Mouse (Mus musculus) heart, adult 2 months (tissue): ENCODE measurements around the gene Farp2. TPM values are rescaled to one million over a fixed set of nuclear protein-coding genes. Genes with fewer than 3 reads are reported as not detected.

Experiments
- DNase-seq, 2 experiments: peaks; one replicate each; pipeline ENCODE4 v3.0.0; 2021
- H3K27ac ChIP-seq: fragments of 200-600 bp; 2 replicates; pipeline ENCODE4 v1.8.1; 2022
- H3K27me3 ChIP-seq: fragments of 200-500 bp; 2 replicates; pipeline ENCODE4 v1.6.1; 2012; ENCODE audit warnings: mild to moderate bottlenecking, low read length, inconsistent platforms, mixed read lengths; ENCODE audit not compliant: control insufficient read depth, insufficient read depth
- H3K36me3 ChIP-seq: fragments of 200-500 bp; 2 replicates; pipeline ENCODE4 v1.6.1; 2012; ENCODE audit warnings: low read length, inconsistent platforms; ENCODE audit not compliant: control insufficient read depth, insufficient read depth
- H3K4me1 ChIP-seq: fragments of 200-500 bp; 2 replicates; pipeline ENCODE4 v1.6.1; 2011; ENCODE audit warnings: low read length; ENCODE audit not compliant: control insufficient read depth, insufficient read depth
- H3K4me3 ChIP-seq: fragments of 200-600 bp; 2 replicates; pipeline ENCODE4 v1.8.1; 2022
- H3K79me2 ChIP-seq: fragments of 200-500 bp; replicated peaks from 2 replicates; pipeline ENCODE4 v1.6.1; 2012; ENCODE audit warnings: mild to moderate bottlenecking, inconsistent platforms, low read length, moderate library complexity, mixed read lengths; ENCODE audit not compliant: control insufficient read depth, insufficient read depth
- H3K9ac ChIP-seq: fragments of 200-500 bp; 2 replicates; pipeline ENCODE4 v1.6.1; 2012; ENCODE audit warnings: low read depth, mild to moderate bottlenecking, control low read depth, inconsistent platforms, low read length, mixed read lengths
- CTCF ChIP-seq: fragments of 200-600 bp; IDR thresholded peaks from 2 replicates; pipeline ENCODE4 v1.8.1; 2022; ENCODE audit warnings: antibody characterized with exemption, mild to moderate bottlenecking, moderate library complexity
- EP300 ChIP-seq: fragments of 200-500 bp; IDR thresholded peaks from 2 replicates; pipeline ENCODE4 v1.6.1; 2011; ENCODE audit warnings: low read depth, low read length, control low read depth; ENCODE audit not compliant: insufficient read depth
- POLR2A ChIP-seq: fragments of 200-500 bp; IDR thresholded peaks from 2 replicates; pipeline ENCODE4 v1.6.1; 2011; ENCODE audit warnings: mild to moderate bottlenecking, low read depth, low read length, control low read depth; ENCODE audit not compliant: insufficient read depth
- WGBS: fragments of 180-500 bp; shearing (Covaris S2); methylation state at CpG from one replicate; pipeline ENCODE4 v1.1.7; 2018; 5-methylcytosine and 5-hydroxymethylcytosine counted together
- intact Hi-C: fragments of 180-260 bp; cut with DNase I; formaldehyde crosslinking; loops from one replicate; pipeline ENCODE4 v1.15.1; 2025
- long read RNA-seq: library from polyadenylated mRNA; stranded (forward); transcript quantifications from one replicate; pipeline ENCODE4 v2.0.0, GENCODE M21; 2021
- polyA plus RNA-seq: library from polyadenylated mRNA; depleted of rRNA; stranded (reverse); fragments of >200 nt; gene quantifications from 2 replicates; pipeline ENCODE4 v1.2.3, GENCODE M21; 2012; rRNA removed
- total RNA-seq, 2 experiments: library from RNA; stranded (reverse); gene quantifications; 2 replicates each; pipeline ENCODE4 v1.2.3; 2021

Farp2 gene
- total RNA-seq (10 to 100 TPM; 18.5 to 21.5 TPM), polyA plus RNA-seq (6.6 and 13.0 TPM in 2 replicates)
- long read RNA-seq, transcript Farp2-201 (27 exons, 3,937 nt) = major isoform, 14 of 17 reads
- long read RNA-seq, partial matches to known transcripts = 3 of 17 reads
- long read RNA-seq, other reads (novel, unspliced or antisense) = 0 of 17 reads

DNA sequence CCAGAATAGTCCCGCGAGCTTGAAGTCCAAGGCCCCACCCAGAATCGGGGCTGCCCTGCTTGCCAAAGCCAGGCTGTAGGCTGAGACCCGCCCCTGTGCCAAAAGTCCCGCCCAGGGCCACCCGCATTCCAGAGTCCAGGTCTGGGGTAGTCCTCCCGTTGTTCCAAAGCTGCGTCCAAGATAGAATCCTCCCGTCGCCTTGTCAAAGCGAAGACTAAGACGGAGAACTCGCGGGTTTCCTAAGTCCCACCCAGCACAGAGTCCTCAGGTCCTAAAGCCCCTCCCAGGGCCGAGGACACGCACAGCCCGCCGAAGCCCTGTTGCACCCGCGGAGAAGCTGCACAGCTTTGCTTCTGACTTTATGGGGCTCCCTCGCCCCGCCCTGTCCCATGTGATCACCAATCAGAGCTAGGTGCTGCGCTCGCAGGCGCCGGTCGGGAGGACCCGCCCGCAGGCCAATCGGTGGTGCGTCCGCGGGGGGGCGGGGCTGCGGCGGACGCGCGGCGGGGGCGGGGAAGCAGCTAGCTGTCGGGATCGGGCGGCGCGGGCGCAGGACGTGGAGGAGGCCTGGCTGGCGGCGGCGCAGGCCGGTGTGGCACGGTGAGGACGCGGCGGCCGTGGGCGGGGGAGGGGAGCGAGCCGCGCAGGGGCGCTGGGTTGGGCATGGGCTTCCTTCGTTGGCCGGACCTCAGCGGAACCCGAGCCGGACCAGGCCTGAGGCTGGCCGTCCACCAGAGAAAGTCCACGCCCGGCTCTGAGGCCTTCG is at the start of gene Farp2:
Gene Farp2 (plus strand): TSS at position 495 of the 766 bp plus-strand sequence.
- TF ChIP-seq EP300 (no peak), POLR2A (peak; percentile 94), CTCF (no peak)
- Histone ChIP-seq H3K4me1 (peaks cover 2% of the 10 kb centered on the region; the same call in 1 of the 2 replicates), H3K9ac (peak within 1 kb of the TSS; percentile 82), H3K4me3 (peak within 1 kb of the TSS; percentile 76), H3K36me3 (no peaks in the 10 kb centered on the region), H3K79me2 (peaks cover 4% of the 10 kb centered on the region), H3K27ac (peak within 1 kb of the TSS; percentile 82), H3K27me3 (no peaks in the 10 kb centered on the region)
- intact Hi-C loops = loop anchor here (1.0 to 5.0 kb wide), 5 partner anchors 33 to 291 kb away; partner anchors contain the start of genes Dtymk, Hdlbp and Ing5
- WGBS = 1% methylated on average over 68 of the region's 71 CpGs
- peak; percentile 95 to 98 for DNase-seq

DNA sequence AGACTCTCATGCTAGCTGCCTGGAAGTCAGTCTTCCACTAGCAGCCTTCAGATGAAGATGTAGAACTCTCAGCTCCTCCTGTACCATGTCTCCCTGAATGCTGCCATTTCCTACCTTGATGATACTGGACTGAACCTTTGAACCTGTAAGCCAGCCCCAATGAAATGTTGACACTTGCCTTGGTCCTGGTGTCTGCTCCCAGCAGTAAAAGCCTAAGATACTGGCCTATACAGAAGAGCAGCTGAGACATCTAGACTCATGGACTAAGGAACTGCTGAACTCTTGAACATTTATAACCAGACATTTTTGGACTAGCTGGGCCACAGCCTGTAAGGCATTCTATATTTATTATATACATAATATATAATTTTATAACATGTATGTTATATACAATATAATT is 46.8 kb upstream of the Farp2 start:
- intact Hi-C loops = no loop called here
- Histone ChIP-seq H3K9ac (no peak overlapping the region), H3K27ac (no peak overlapping the region), H3K79me2 (peaks cover 8% of the 10 kb centered on the region), H3K36me3 (peaks cover 12% of the 10 kb centered on the region), H3K27me3 (no peaks in the 10 kb centered on the region; the same call in 1 of the 2 replicates), H3K4me3 (no peak overlapping the region), H3K4me1 (peaks cover 2% of the 10 kb centered on the region; the same call in 1 of the 2 replicates)
- DNase-seq = no peak
- no peak for TF ChIP-seq POLR2A
- TF ChIP-seq CTCF = no peak
- TF ChIP-seq EP300 = no peak

DNA sequence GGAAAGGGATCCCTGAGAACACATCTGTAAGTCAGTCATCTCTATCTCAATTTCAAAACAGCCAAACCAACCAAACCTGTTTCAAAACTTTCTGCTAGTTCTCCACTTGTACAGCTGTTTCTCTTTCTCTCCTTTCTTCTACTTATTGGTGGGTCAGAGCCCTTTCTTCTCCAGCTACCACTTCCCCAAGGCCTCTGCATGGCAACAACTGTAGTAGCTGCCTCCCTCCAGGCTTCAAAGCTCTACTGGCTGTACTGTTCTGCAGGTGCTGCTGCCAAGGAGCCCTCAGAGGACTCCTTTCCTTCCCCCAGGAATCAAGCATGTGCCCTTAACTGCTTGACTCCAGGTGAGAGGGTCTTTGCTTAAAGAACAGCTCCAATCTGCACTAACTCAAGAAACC is 46.1 kb upstream of the Farp2 start:
- intact Hi-C loops = no loop called here
- peaks cover 2% of the 10 kb centered on the region; the same call in 1 of the 2 replicates for H3K4me1 ChIP-seq
- no peaks in the 10 kb centered on the region; the same call in 1 of the 2 replicates for H3K27me3 ChIP-seq
- no peak for DNase-seq
- peaks cover 8% of the 10 kb centered on the region for H3K79me2 ChIP-seq
- TF ChIP-seq EP300 = no peak
- TF ChIP-seq CTCF = no peak
- no peak for TF ChIP-seq POLR2A
- H3K36me3 ChIP-seq = peaks cover 13% of the 10 kb centered on the region
- H3K27ac ChIP-seq = no peak overlapping the region; the same call in 1 of the 2 replicates
- H3K4me3 ChIP-seq = no peak overlapping the region
- no peak overlapping the region for H3K9ac ChIP-seq

DNA sequence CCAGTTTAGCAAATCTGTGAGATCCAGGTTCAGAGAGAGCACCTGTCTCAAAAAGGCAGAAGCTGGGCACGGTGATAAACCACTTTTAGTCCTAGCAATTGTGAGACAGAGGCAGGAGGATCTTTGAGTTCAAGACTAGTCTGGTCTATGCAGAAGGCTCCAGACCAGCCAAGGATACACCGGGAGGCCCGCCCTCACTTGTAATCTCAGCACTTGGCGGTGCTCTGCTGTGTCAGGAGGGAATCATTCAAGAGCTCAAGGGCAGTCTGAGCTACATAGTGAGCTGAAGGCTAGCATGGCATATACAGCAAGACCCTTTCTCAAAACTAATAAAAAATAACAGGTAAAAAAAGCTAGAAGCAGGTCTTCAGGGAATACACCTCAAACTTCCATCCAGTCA is 43.3 kb upstream of the Farp2 start:
- intact Hi-C loops = no loop called here

DNA sequence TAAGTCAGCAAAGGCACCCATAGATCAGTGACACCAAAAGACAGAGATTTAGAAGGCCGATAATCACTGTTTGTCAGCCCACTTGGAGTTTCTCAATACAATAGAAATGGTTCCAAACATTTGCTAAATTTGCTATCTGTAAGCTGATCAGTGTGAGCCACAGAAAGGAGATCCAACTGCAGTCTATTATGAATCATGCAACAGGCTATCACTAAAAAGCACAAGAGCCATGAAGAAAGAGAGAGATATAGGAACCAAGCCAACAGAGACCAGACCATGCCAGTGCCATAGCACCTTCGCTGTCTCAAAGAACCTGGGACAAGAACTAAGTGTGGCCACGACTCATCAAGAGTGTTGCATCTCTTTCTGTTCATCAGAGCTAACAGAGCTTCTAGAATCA is 36.2 kb upstream of the Farp2 start:
- Histone ChIP-seq H3K36me3 (peaks cover 13% of the 10 kb centered on the region), H3K4me3 (no peak overlapping the region), H3K79me2 (peaks cover 10% of the 10 kb centered on the region), H3K9ac (no peak overlapping the region), H3K27ac (no peak overlapping the region), H3K27me3 (no peaks in the 10 kb centered on the region), H3K4me1 (peaks cover 1% of the 10 kb centered on the region; the same call in 1 of the 2 replicates)
- TF ChIP-seq POLR2A = no peak
- TF ChIP-seq EP300 = no peak
- TF ChIP-seq CTCF = no peak
- intact Hi-C loops = loop anchor here (2.0 to 10.0 kb wide), 3 partner anchors 131 to 541 kb away; partner anchors contain the start of genes Capn10, Pask, Ppp1r7 and Thap4
- no peak for DNase-seq
- WGBS = 87% methylated on average over 3 of the region's 3 CpGs

More for the DNA sequence above, 43.3 kb upstream of the Farp2 start:
- peak overlapping the region; percentile 84 for H3K27ac ChIP-seq
- peaks cover 13% of the 10 kb centered on the region for H3K79me2 ChIP-seq
- H3K9ac ChIP-seq = no peak overlapping the region
- TF ChIP-seq POLR2A (no peak), CTCF (no peak), EP300 (no peak)
- WGBS = 71% methylated on average over 4 of the region's 4 CpGs
- H3K4me1 ChIP-seq = peaks cover 2% of the 10 kb centered on the region; the same call in 1 of the 2 replicates
- peaks cover 22% of the 10 kb centered on the region for H3K36me3 ChIP-seq
- no peak overlapping the region for H3K4me3 ChIP-seq
- no peaks in the 10 kb centered on the region; the same call in 1 of the 2 replicates for H3K27me3 ChIP-seq
- DNase-seq = no peak
